Mouse (Mus musculus): ENCODE results near the gene Kcnd3.

GRCm38 (mm10) chr3:105674595-105675218 is 222.6 kb downstream of the Kcnd3 start:
- TF ChIP-seq CTCF (IDR thresholded peaks at IDR 0.05; ENCODE audit: low read depth) (peak; percentile 98), EP300 (IDR thresholded peaks at IDR 0.05; ENCODE audit: low read depth) (no peak)

Data from liver, postnatal 0 days (tissue).